Mouse (Mus musculus): ENCODE measurements around the gene Wdr17.

GRCm38 (mm10) chr8:54603440-54603839 lies 283.5 kb downstream of the Wdr17 start:
- TF ChIP-seq EP300 (IDR thresholded peaks at IDR 0.05; ENCODE audit: low read depth in 1 of 2, low read length in 2 of 2) (no peak), HCFC1 (IDR thresholded peaks at IDR 0.05; ENCODE audit: low read depth, low read length) (no peak)
